Mouse (Mus musculus) testis, postnatal 14 days (tissue): ENCODE measurements around the gene Ctcfl.
"Not testable (repeated sequence)": the region's sequence is repeated elsewhere in the genome, so short reads cannot be mapped to it uniquely, and the experiment has no call there.

Experiments used
- DNase-seq: peaks from one replicate; pipeline ENCODE4 v3.0.0; 2021; ENCODE audit warnings: low spot score

Ctcfl gene

GRCm38 (mm10) chr2:173143611-173144010 is 24.3 kb upstream of the Ctcfl start:
- DNase-seq, result no peak

- DNase-seq, result peak; percentile 80
Observed at GRCm38 (mm10) chr2:173138323-173139239, 19.3 kb upstream of the Ctcfl start.

- no peak for DNase-seq
Observed at GRCm38 (mm10) chr2:173134695-173135094, 15.4 kb upstream of the Ctcfl start.

- no peak for DNase-seq
Observed at GRCm38 (mm10) chr2:173132794-173133300, 13.5 kb upstream of the Ctcfl start.

- no peak for DNase-seq
Observed at GRCm38 (mm10) chr2:173132262-173132661, 12.9 kb upstream of the Ctcfl start.

DNA sequence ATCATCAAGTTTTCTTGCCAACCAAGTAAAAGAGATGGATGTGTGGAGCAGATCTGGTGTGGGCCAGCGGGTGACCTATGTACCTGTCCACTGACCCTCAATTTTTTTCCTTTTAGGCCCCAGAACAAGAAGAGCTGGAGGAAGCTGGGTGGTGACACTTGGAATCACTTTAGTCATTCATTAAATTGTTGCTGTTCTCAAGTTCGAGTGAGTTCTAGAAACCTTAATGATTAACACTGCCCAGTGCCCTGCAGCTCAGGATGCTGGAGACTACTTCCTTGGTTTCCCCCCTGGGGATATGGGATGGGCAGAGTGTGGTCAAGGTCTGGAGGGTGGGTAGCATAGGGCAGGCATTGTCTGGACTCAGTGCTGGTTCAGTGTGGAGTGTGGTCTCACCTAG is 9.8 kb upstream of the Ctcfl start:
- DNase-seq, result no peak

- no peak for DNase-seq
Observed at GRCm38 (mm10) chr2:173126386-173126785, 7.1 kb upstream of the Ctcfl start.

GRCm38 (mm10) chr2:173124022-173124735 is 4.9 kb upstream of the Ctcfl start:
- DNase-seq, result no peak

DNA sequence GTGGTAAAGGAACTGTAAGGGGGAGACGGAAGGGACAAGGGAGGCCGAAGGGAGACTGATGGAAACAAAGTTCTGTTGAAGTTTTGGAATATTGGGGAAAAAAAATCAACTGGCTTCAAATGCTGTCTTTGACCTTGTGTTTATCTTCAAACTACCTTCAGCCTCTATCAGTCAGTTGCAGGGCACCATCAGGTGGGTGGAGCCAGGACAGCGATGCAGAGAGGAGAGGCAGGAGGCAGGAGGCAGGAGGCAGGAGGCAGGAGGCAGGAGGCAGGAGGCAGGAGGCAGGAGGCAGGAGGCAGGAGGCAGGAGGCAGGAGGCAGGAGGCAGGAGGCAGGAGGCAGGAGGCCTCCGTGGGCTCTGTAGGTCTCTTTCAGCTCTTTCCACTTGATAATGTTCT is 792 bp upstream of the Ctcfl start:
- DNase-seq, result not testable (repeated sequence)

- not testable (repeated sequence) for DNase-seq
Observed at GRCm38 (mm10) chr2:173113796-173114195, 5.5 kb downstream of the Ctcfl start.

- no peak for DNase-seq
Observed at GRCm38 (mm10) chr2:173110571-173110970, 8.8 kb downstream of the Ctcfl start.

GRCm38 (mm10) chr2:173109510-173109909 is 9.8 kb downstream of the Ctcfl start:
- no peak for DNase-seq

DNA sequence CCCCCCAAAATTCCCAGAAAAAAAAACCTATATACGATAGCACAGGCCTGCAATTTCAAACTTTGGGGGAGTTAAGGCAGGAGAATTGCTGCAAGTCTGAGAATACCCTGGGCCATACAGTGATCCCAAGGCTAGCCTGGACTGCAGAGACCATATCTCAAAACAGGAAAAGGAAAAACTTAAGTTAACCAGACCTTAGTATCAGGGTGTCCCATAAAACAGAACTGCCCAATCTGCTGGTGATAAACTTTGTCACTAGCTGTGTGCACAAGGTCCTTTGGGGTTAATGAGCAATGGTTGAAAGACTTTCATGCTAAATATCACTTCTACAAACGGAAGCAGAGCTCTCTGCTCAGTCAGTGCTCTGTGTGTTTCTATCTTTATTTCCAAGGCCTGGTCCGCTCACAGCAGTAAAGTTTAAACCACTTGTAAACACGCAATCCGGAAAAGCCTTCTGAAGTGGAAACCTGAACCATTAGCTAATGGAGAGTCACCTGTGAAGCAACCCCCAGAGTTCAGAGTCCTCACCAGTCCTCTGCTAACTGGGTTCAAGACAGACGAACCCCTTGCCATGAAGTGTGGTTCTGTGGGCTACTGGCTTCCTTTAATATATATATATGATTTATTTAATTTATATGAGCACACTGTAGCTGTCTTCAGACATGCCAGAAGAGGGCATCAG is 10.7 kb downstream of the Ctcfl start:
- DNase-seq, result no peak

- peak; percentile 37 for DNase-seq
Observed at GRCm38 (mm10) chr2:173106889-173107785, 12.2 kb downstream of the Ctcfl start.

- DNase-seq, result no peak
Observed at GRCm38 (mm10) chr2:173106409-173106808, 12.9 kb downstream of the Ctcfl start.

DNA sequence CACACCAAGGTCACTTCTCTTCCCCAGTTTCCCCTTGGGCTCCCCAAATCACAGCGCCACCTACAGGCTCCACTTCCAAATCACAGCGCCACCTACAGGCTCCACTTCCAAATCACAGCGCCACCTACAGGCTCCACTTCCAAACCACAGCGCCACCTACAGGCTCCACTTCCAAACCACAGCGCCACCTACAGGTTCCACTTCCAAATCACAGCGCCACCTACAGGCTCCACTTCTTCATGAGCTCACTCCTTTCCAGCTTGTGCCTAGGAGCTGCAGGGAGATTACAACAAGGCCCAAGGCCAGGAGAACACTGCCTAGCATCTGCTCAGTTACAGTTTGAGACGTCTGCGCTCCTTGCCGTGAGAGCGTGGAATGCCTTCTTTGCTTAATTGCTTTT is 22.0 kb downstream of the Ctcfl start:
- peak; percentile 54 for DNase-seq

DNA sequence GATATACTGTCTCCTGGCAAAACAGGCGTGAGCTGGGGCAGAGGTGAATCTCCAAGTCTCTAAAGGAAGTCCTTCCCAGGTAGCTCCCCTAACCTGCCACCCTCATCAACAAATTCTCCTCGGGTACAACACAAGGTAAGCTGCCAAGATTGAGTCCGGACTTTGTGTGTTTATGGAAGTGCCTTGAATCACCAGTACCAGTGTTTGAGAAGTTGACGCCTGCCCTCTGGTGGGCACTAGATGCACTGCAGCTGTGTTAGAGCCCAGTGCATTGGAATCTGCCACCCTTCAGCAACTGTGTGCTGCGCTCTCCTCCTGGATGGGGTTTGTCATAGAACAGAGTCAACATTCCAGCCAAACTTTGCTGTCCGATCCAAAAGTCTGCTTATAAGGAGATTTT is 29.9 kb downstream of the Ctcfl start:
- peak; percentile 66 for DNase-seq

DNA sequence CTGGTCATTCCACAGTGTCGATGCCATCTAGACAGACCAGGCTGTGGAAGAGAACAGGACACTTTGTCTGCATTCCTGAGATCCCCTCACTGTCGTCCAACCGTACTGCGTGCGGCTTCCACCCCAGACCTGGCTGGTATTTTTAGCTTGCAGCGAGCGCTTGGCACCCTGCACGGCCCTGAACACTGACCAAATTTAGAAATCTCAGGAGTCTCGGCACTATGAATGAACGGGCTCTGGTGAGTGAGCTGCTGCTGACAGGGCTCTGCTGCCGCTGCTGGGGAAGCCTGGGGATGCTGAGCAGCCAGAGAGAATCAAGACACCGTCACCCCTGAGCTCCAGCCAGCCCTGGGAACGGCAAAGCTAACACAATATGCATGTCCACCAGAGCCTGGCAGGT is 31.9 kb downstream of the Ctcfl start:
- DNase-seq, result no peak

- DNase-seq, result no peak
Observed at GRCm38 (mm10) chr2:173085763-173086162, 33.6 kb downstream of the Ctcfl start.

DNA sequence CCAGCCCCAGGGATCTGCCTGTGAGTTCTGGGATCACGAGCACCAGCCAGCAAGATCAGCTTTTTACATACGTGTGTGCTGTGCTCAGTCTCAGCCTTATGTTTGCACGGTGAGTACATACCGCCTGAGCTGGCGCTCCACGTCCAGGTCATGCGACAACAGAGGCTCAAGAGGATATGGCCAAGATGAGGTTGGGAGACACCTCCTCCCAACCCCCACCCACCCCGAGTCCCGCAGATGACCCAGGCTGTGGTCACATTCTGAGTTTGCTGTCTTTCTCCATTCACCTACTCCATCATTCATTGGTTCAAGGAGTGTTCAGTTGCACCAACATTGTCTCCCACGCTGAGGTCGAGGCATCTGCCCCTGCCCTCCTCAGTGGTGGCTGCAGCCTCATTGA is 34.5 kb downstream of the Ctcfl start:
- DNase-seq, result no peak

GRCm38 (mm10) chr2:173083712-173084475 is 35.4 kb downstream of the Ctcfl start:
- DNase-seq, result no peak
